Mouse (Mus musculus) CD4-positive naive resting alpha-beta T cell, adult 57 days (primary cell): Measurements from ENCODE around the gene Kpna1. TPM values are rescaled to one million over a fixed set of nuclear protein-coding genes. Genes with fewer than 3 reads are reported as not detected.

ENCODE experiments used
- total RNA-seq: library from RNA; stranded (reverse); gene quantifications from one replicate; pipeline ENCODE4 v1.2.4, GENCODE M21; 2023

The Kpna1 gene
- total RNA-seq = 123 TPM

DNA sequence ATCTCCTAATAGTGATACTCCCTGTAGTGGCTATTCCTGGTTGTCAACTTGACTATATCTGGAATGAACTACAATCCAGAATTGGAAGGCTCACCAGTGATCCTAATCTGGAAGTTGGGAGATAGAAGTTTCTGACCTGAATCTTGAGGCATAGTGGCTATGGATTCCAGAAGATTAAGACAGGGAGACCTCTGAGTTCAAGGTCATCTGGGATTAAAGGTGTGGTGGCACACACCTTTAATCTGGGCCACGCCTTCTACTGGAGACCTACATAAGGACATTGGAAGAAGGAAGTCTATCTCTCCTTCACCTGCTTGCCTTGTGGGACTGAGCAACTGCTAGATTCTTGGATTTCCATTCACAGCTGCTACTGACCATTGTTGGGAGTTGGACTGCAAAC is at the start of gene Kpna1:
Gene Kpna1, plus strand, starts transcription at position 301 of the 400 bp plus-strand sequence.

DNA sequence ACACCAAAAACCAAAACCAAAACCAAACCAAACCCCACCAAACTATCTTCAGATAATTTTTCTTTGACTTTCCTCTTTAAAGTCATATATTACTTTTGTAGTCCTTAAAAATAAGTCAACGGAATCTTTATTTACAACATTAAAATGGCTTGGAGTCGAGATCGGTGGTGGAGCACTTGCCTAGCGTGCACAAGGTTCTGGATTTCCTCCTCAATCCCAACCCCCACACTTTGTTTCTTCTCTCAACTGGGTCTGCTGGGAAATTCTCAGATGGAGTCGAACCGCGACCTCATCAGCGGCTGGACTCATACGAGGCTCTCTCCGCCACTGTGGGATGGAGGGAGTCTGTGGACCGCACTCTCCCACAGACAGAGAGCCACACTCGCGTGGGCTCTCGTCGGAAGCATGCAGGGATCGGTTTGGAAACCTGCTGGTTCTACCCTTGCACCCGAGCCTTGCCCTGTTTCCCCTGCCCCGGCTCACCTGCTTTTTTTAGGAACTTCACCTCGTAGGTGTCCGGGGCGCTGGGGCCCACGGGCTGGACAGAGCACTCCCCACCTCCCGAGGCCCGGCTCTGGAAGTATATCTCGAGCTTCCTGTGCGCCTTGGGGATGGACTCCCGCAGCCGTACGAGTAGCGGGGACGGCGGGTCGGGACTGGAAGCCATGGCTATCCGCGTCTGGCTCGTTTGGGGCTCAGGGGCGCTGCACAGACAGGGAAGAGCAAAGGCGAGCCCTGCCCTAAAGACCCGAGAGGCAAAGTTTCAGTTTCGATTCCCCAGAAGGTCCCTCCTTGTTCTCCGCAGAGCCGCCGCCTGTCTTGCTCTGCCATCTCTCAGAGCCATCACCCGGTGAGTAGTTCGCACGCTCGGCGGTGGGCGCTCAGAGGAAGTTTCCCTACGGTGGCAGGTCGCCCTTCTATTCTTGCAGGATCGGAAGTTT is 40.1 kb upstream of the Kpna1 start, which contains the start of the genes Parp9 and Dtx3l:
Gene Parp9, plus strand, starts transcription at position 260 of the 941 bp plus-strand sequence.
Gene Dtx3l, minus strand, starts transcription at position 941 of the 941 bp plus-strand sequence.

DNA sequence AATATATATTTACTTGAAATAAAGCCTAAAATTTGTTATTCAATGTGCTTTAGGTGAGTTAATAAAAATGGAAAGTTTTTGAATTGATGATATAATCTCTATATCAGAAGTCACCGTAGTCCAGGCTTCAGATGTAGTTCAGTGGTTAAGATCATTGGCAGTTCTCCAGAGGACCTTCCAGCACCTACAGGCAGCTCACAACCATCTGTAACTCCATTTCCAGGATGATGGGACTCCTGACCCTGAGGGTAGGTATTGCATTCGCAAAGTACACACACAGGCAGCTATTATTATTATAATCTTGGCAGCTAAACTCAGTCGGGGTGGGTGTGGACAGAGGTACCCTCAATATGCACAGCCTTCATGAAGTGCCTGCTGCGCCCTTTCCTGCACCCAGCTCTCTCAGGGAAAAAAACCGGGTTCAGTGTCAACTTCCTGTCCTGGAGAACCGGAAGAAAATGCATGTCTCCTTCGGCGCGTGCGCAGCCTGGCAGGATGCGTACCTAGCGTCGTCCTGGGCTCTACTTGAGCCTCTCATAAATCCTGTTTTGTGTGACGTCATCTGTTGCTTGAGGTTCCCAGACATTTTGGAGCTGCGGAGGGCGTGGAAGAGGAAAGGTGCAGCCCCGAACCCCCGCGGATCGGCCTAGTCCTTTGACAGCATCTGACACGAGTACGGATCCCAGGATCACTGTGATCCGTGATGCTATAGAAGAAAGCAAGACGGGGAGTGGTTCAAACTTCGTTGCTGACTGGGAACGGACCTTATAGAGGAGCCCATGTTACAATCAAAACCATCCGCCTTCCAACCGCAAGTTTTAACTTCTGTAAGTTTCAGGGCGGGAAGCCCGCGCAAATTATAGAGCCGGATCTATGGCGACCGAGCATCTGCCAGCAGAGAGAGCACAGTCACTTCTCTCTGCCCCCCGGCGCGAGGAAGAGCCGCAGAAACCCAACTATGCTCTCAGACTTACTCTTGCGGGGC is 62.4 kb downstream of the Kpna1 start, which contains the start of gene Wdr5b:
Gene Wdr5b, plus strand, starts transcription at position 551 of the 985 bp plus-strand sequence.

DNA sequence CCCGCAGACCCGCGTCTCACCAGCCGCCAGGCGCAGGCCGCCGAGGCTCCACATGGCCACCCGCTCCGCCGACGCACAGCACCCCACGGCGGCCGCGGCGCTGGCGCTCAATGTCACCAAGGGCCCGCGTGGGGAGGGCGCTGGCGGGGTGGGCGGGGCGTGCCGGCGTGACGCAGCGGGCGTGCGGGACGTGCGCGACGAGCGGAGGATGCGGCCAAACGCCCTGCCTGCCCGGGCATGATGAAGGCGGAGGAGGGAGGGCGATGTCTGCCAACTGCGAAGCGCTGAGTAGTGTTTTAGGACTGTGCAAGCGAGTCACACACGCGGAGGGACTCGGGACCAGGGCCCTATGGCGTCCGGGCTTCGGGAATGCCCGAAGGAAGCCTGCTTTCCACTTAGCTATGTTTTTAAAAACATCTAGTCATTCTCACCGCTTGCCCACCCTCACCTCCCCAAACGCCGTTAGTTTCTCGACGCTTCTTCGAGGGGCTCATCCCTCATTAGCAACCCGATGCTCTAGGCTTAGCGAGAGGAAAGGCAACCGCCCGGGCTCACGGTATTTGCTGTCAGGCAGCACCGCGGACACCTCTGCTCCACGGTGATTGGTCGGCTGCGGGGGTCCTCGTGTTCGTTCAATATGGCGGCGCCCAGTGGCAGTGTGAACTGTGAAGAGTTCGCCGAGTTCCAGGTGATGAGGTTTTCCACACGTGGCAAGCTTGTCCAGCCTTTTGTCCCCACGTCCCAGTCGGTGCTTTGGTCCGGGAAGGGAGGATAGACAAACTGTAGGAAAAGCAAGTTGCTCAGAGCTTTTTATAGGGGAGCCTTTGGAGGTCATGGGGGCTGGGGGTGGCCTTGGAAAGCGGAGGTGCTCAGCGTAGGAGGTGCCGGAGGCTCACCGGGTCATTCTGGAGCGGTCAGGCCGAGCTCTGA is 93.2 kb downstream of the Kpna1 start, which contains the start of the genes Fam162a and Ccdc58:
Gene Fam162a, minus strand, starts transcription at position 145 of the 930 bp plus-strand sequence.
Gene Ccdc58, plus strand, starts transcription at position 236 of the 930 bp plus-strand sequence.

Other genes starting within 250 kb of the Kpna1 start
- gene Dirc2, start 209.4 kb upstream of the Kpna1 start, total RNA-seq = 50.3 TPM
- 21.5 TPM for gene Hspbap1, start 208.4 kb upstream of the Kpna1 start, total RNA-seq
- 54.8 TPM for gene Parp14, start 107.2 kb upstream of the Kpna1 start, total RNA-seq
- 49.0 TPM for gene Parp9, start 40.3 kb upstream of the Kpna1 start, total RNA-seq
- gene Dtx3l, start 39.6 kb upstream of the Kpna1 start, total RNA-seq = 44.8 TPM
- gene Wdr5b, start 62.4 kb downstream of the Kpna1 start, total RNA-seq = 9.0 TPM
- gene Fam162a, start 92.8 kb downstream of the Kpna1 start, total RNA-seq = 42.8 TPM
- gene Ccdc58, start 92.9 kb downstream of the Kpna1 start, total RNA-seq = 24.9 TPM
- not detected for gene Csta1, start 152.5 kb downstream of the Kpna1 start, total RNA-seq
- gene Stfa2l1, start 178.1 kb downstream of the Kpna1 start, total RNA-seq = not detected
- not detected for gene Gm5483, start 205.5 kb downstream of the Kpna1 start, total RNA-seq
- not detected for gene Gm5416, start 231.7 kb downstream of the Kpna1 start, total RNA-seq
- not detected for gene 2010005H15Rik, start 242.7 kb downstream of the Kpna1 start, total RNA-seq